Mouse (Mus musculus): ENCODE data around the gene Atp5k. TPM values are rescaled to one million over a fixed set of nuclear protein-coding genes. Genes with fewer than 3 reads are reported as not detected.

Gene Atp5k
- polyA plus RNA-seq (2015; fragmentation: Nextera tagmentation; extraction: Ambion mirVana) = 551 and 578 TPM in 2 replicates

DNA sequence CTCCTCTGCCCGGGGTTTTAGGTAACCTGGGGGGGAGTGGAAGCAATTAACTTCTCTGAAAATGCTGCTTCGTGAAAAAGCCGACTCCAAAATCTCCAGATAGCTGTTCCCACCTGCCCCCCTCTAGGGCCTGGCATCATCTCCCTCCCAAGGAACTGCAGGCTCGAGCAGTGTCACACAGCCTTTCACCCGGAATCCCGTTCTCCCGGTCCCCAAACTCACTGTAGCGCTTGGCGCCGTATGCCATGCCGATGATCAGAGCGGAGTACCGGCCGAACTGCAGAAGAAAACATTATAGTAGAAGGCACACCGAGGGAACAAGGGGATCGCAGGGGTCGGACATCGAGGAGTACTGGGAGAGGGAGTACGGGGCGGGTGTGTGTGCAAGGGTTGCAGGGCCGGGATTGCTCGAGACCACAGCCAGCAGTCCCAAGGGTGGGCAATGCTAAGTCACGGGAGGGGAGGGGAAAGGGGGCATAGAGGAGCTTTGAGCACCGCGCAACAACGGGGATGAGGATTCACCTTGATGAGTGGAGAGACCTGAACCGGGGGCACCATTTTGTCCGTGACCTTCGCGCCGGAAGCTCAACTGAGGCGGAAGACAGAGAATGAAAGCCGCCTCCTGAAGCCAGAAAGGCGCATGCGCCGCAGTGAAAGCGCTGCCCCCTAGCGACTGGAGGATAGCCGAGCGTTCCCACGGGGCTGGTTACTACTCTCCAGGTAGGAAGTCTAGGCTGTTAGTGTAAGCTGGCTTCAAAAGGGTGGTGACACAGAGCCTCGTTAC is at the start of gene Atp5k:
Gene Atp5k (minus strand): TSS at position 645 of the 784 bp plus-strand sequence.
- peak; percentile 96 for DNase-seq (ENCODE audit: low spot score)

DNA sequence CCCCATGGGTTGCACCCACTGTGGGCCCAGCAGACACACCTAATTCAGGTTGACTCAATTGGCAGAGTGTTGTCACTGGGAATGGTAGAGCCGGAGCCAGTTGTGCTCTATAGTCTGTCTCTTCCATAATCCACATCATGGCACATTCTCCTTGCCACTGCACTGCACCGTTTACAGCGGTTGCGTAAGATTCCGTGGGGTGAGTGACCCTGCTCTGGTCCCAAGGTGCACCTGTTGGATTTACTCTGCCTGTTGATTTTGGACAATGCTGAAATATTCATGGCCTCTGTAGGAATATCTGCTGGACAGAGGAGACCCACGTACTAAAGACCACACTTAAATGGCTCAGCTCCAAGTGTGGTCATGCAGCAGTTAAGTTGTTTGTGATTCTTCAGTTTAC is 48.8 kb upstream of the Atp5k start:
- DNase-seq (ENCODE audit: low spot score) = no peak

DNA sequence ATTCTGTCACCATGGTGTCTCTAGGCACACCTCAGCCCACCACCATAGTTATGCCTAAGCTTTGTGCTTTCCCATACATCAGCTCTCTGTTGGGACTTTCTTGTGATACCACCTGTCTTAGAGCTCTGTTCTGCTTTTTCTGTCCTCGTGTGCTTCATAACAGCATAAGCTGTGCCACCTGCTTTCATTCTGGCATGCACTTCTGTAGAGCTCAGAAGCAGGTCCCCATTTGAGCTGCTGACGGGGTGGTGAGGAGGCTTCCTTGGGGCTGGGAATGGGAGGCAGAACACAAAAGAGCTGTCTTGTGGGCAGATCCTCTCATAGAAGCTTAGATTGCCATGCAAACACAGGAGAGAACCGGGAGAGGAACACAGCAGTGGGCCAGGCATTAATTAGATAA is 41.7 kb upstream of the Atp5k start:
- no peak for DNase-seq (ENCODE audit: low spot score)

DNA sequence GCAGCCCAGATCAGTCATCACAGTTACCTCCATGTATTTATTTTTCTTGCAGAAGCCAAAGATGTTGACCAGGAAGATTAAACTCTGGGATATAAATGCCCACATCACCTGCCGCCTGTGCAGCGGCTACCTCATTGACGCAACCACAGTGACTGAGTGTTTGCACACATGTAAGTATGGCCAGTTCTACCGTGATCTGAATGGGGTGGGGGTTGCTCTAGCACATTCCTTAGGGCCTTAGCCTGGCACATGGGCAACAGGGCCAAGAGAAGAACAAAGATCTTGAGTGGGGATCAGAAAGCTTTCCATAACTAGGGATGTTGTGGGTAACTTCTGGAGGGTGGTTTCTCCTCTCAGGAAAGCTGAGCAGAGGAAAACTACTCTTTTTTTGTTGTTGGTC is 39.5 kb upstream of the Atp5k start:
- no peak for DNase-seq (ENCODE audit: low spot score)

DNA sequence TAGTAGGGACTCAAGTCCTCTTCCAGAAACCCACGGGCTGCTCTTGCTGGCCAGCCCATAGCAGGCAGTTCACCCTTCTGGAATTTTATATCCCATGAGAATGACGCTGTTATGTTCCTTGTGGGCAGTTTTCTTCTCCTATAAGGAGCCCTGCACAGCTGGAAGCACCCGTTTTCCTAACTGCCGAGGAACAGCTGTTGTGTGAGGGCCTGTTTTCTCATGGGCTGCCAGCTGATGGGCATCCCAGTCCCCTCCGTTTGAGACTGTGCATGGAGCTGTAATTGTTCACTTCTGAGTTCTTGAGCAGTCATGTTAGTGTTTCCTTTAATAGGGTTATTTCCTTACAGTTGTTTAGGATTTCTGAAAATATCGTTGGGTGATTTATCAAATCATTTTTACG is 35.4 kb upstream of the Atp5k start:
- no peak for DNase-seq (ENCODE audit: low spot score)

DNA sequence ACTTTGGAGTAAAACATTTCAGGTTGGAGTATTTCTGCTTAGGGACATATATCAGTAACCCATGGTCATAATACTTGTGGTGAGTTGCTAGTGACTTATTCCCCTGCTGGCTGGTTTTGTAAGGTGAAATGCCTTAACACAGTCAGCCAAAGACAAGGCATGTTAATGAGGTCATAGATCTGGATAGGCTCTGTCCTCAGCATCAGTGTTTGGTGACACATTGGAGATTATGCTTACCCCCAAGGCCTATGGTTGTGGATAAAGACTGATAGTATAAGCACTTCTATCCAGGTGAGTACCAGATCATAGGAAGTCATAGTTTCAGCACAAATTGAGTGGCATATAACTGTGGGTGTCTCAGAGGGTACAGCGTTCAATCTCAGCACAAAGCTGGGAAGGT is 32.4 kb upstream of the Atp5k start:
- DNase-seq (ENCODE audit: low spot score) = no peak

DNA sequence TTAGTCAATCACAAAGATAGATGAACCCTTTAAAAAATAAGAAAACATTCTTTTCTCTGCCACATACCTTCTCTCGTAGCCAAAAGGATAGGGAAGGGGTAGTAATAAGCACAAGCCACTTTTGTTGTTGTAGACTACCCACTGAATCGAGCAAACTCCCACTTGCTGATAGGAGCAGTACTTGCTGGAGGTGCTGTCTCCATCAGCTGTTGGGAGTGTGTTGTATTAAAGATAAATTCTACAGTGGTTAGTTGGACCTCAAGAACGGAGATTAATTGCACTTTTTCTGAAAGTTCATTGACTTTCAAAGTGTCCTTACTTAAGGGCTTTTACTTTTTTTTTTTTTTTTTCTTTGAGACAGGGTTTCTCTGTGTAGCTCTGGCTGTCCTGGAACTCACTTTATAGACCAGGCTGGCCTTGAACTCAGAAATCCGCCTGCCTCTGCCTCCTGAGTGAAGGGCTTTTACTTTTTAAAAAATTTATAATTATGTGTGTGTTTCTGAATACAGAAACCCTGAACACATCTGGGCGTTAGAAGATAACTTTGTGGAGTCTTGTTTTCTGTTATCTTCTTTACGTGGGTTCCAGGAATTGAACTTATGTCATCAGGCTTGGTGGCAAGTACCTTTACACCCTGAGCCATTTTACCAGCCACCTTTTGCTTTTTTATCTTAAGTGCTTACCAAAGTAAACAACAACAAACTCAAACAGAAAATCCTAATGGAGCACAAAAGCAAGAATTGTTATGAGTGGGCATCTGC is 31.1 kb upstream of the Atp5k start:
- no peak for DNase-seq (ENCODE audit: low spot score)

DNA sequence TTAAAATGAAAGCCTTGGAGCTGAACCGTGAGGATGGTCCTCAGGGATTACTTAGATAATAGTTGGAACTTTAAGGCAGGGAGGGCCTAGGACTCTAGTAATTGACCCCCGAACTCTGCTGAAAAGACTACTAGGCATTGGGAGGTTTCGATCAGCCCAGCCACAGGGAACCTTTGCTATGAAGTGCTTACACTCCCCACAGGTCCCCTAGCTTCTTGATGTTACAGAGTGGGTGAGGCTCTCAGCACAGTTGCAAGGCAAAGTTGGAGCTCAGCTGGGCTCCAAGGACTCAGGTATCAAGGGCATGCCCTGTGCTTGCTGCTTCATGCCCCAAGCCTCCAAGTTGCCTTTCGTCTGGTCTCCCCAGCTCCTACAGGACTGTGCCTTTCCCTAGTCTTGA is 28.2 kb upstream of the Atp5k start:
- DNase-seq (ENCODE audit: low spot score) = no peak

DNA sequence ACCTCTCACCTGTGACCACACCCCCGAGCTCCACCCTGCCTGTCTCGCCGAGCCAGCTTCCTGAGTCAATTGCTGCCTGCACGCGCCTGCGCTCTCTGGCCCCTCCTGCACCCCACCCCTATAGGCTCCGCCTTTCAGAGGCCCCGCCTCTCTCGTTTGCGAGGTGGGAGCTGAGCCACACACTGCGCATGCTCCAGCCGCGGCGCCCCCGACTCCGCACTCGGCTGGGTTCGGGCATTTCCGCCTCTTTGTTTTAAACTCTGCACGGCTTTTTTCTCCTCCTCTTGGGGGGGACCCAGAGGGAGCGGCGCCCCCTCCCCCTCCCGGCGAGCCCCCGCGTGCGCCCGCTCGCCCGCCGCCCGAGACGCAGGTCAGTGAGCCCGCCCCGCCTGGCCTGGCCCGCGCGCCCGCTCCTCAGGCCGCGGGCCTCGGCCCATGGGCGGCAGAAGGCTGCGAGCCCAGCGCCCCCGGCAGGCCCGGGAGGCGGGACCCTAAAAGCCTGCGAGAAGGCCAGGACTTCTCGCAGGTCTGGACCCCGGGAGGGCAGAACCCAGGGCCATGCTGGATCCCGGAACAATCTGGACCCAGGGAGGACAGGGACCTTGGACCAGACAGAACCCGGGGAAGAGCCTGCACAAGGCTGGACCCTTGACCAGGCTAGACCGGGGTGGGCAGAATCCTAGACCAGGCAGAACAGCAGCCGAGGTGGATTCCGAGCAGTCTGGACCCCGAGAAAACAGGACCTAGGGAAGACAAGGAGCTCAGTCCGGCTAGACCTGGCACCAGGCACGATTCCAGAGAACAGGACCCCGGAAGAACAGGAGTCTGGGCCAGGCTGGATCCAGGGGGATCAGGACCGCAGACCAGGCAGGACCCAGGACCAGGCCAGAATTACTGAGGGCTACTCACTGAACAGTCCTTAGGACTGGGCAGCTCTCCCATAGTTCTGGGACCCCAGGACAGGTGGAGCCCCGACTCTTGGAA is 27.1 kb upstream of the Atp5k start, which contains the start of gene Pcgf3:
Gene Pcgf3 (plus strand): TSS at position 151 of the 984 bp plus-strand sequence.
- peak; percentile 98 for DNase-seq (ENCODE audit: low spot score)

DNA sequence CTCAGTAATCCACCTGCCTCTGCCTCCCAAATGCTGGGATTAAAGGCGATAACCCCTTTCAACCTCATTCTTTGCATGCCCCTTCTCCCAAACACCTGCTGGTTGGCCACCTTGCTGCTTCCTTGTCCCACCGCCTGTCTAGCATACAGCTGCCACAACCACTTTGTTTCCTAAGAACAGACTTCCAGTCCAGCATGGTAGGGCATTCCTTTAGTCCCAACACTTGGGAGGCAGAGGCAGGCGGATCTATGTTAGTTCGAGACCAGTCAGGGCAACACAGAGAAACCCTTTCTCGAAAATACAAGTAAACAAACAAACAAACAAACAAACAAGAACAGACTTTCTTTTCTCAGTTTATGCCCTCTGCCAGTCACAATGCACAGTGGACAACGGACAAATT is 26.2 kb upstream of the Atp5k start:
- DNase-seq (ENCODE audit: low spot score) = no peak

DNA sequence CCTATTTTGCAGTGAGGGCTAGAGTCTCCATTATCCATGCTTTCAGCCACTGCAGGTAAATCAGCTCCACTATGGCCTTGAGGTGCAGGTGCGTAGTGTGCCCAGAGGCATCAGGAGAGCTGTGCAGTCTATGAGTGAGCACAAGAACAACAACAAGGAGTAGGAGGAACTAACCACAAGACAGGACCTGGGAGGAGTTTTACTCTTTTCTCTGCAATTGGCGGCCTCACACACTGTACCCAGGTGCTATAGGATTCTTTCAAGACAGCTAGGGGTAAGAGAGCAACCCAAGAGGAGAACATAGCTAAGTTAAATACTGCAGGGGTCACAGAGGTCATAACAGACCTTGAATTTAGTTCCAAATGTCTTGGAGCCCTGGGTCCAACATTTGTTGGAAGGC is 24.5 kb upstream of the Atp5k start:
- peak; percentile 75 for DNase-seq (ENCODE audit: low spot score)

DNA sequence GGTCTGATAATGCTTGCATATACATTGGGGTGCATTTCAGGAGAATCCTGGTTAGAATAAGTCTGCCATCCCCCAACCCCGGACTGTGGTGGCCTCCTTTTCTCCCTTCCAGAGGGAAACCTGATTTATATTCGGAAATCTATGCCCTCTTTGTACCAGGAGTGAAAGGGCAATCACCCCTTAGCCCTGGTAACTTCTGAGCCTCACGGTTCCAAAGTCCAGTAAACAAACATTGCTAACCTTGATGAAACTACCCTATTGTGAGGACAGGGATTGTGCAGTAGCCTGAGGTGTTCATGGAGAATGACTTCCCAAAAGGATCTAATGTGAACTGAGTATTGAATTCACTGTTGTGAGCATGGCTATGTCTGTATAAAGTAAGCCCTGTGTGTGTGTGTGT is 19.8 kb upstream of the Atp5k start:
- no peak for DNase-seq (ENCODE audit: low spot score)

DNA sequence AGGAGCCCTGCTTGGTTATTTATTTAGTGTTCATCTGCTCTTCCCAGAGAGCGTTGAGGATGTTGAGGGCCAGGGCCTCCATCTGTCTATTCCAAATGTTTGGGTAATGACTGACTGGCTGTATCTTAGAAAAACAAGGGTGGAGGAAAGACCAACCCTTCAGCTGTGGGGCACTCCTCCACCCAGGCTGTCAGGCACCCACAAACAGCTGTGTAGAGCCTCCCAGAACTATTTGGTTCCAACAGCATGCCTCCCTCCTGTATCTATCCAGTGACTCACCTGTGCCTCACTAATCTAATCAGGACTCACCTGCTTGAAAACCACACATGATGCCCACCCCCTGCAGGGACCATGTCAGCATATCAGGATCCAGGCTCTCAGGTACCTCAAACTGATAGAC is 18.2 kb upstream of the Atp5k start:
- DNase-seq (ENCODE audit: low spot score) = no peak

DNA sequence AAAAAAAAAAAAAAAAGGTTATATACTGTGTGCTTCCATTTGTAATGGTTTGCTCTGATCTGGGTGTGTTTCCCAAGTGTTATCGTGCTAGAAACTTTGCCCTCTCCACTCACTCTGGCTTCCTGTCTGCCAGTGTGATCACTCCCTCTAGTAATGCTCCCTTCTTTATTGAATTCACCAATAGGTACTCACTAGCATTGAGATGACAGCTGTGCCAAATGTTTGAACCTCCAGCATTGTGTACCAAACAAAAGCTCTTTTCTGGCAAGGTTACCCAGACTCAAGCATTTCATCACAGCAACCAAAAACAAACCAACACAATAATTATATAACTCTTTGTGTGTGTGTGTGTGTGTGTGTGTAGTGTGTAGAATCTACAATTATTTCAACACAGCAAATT is 17.4 kb upstream of the Atp5k start:
- no peak for DNase-seq (ENCODE audit: low spot score)

DNA sequence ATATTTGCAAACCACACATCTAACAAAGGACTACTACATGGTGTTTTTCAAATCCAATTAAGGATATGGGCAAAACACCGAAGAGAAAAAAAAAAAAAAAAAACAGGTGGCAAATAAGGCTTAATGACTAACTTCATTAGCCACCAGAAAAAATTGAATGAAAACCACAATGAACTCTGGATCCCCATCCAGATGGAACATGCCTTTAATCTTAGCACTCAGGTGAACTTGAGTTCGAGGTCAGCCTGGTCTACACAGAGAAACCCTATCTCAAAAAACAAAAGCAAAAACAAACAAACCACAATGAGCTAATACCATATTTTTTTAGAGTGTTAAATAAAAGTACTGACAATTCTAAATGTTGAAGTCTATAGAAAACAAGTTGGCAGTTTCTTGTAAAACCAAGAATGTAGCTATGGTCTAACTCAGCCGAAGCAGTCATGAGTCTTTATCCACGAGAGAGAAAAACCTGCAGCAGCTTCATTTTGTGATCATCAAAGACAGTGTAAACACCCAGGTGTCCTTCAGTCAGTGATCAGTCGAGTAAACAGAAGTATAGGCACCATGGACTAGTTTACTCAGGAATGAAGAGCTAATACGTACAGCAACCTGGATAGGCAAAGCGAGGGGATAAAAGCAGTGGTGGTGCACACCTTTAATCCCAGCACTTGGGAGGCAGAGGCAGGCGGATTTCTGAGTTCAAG is 16.7 kb upstream of the Atp5k start:
- DNase-seq (ENCODE audit: low spot score) = no peak

DNA sequence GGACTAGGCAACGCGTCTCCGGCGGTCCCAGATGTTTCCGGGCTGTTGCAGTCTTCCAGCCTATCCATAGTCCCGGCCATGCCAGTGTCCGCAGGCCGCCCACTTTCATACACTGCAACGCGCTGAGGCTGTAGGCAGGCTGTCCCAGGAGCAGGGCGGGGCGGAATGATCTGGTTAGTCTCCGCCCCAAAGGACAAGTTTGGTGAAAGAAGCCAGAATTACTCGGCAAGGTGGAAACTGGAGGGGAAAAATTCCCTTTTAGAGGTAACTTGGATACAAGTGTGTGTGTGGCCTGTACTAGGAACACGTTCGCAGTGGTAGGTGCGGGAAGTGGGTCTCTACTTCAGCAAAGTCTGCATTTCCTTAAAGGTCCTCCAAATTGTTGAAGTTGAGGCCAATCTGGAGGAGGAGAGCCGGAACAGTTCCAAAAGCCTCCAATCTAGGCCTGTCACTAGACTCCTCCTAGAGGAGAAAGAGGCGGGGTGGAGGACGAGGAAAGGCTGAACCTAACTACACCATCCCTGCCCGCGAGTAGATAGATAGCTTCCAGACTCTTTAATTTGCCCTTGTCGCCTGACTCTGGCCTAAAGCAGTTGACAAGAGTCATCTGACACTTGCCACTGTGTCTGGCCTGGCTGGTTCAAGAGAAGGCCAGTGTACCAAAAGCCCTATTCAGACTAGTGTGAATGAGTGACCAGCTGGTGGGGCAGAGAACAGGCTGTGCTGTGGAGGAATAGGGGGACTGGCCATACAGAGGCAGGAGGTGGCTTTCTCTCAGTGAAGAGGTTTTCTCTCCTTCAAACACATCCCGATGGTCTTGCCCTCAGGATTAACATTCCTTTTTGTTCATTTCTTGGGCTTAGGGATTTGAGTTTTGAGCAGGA is 14.8 kb upstream of the Atp5k start, which contains the start of gene Mfsd7a:
Gene Mfsd7a (minus strand): TSS at position 107 of the 884 bp plus-strand sequence.
- no peak for DNase-seq (ENCODE audit: low spot score)

DNA sequence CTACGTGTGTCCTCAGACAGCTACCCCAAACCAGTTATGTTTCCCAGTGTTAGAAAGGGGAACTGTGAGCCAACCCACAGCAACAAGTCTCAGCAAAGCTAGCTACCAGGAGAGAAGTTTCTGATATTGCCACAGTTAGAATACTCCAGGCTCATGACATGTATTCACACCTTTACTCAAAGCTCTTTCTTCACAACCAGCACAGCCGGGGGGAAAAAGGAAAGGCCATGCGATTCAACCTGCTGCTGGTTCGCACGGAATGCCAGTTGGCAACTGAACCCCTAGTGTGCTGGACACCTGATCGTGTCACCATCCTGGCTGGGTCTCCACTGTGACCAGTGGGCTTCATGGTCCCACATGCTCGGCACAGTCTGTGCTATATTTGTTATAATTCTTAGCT is 13.6 kb upstream of the Atp5k start:
- no peak for DNase-seq (ENCODE audit: low spot score)

DNA sequence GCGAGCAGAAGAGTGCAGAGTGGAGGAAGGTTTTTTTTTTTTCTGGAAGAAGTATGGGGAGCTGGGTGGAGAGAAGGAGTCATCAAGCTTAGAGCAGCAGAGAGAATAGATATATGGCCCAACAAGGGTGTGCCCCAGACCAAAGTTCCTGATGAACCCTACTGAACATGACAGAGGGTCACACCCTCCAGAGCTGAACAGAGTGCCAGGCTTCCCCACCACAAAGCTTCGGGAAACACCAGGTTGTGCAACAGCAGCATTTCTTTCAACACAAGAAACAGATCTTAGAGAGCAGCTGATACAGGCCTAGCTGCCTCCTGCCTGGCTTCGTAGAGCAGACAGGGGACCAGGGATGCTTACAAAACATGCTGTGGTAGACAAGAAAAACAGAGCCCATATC is 12.7 kb upstream of the Atp5k start:
- DNase-seq (ENCODE audit: low spot score) = no peak

DNA sequence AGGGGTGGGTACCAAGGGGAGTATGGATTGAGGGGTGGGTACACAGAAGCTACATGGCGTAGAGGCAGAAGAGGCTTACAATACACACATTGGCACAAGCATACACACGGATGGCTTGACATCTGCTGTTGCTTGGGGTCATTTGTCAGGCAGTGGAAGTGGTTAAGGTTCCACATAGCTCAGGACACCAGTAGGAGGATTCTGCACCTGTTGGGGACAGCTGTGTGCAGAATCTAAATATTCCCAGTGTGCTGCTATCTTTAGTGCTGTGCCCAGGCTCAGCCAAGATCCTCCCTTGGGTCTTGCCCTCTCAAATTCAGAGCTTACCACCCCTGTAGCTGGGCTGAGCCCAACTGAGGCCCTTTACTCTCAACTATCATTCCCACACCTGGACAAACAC is 1.9 kb upstream of the Atp5k start:
- DNase-seq (ENCODE audit: low spot score) = no peak

DNA sequence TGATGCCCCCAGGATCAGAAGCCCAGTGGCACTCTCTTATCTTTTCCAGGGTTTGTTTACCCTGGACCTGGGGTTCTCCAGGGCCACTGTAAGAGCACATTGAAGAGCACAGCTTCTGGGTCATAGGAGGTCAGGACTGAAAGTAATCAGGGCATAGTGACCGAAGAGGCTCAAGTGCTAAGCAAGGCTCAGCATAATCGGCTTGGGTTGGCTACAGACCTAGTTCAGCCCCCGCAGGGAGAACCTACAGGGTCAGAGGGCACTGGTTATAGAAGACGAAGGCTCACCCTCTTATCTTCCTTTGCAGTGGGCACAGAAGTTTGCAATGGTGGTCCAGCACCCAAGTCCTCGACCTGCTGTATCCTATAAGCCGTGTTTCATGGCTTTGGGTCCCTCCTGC is 3.1 kb downstream of the Atp5k start:
- DNase-seq (ENCODE audit: low spot score) = no peak
